Mouse (Mus musculus) myocyte (in vitro differentiated cells): ENCODE data around the gene Arid1b. TPM values are rescaled to one million over a fixed set of nuclear protein-coding genes. Genes with fewer than 3 reads are reported as not detected.
"Not testable (repeated sequence)": the region's sequence is repeated elsewhere in the genome, so short reads cannot be mapped to it uniquely, and the experiment has no call there.

Experiments
- H3K27me3 ChIP-seq: one replicate; pipeline ENCODE4 v1.6.1; 2011; ENCODE audit not compliant: control insufficient read depth, insufficient read depth, insufficient read length
- H3K36me3 ChIP-seq: one replicate; pipeline ENCODE4 v1.6.1; 2011; ENCODE audit not compliant: control insufficient read depth, insufficient read depth
- H3K4me2 ChIP-seq: one replicate; pipeline ENCODE4 v1.6.1; 2011; ENCODE audit warnings: low read depth, control low read depth
- H3K4me3 ChIP-seq: one replicate; pipeline ENCODE4 v1.5.1; 2011; ENCODE audit warnings: mild to moderate bottlenecking, control low read depth, moderate library complexity
- H3K79me2 ChIP-seq: one replicate; pipeline ENCODE4 v1.6.1; 2011; ENCODE audit not compliant: control insufficient read depth, insufficient read depth
- H3ac ChIP-seq: one replicate; pipeline ENCODE4 v1.6.1; 2011; ENCODE audit not compliant: control insufficient read depth, insufficient read length
- CEBPB ChIP-seq: IDR thresholded peaks from 2 replicates; pipeline ENCODE4 v1.6.1; 2011; ENCODE audit warnings: mild to moderate bottlenecking, moderate library complexity; ENCODE audit not compliant: poor library complexity, insufficient read depth, severe bottlenecking
- E2F4 ChIP-seq: IDR thresholded peaks from one replicate; pipeline ENCODE4 v1.6.1; 2011; ENCODE audit warnings: mild to moderate bottlenecking, control low read depth, moderate library complexity; ENCODE audit not compliant: insufficient read depth
- MAX ChIP-seq: IDR thresholded peaks from one replicate; pipeline ENCODE4 v1.6.1; 2011; ENCODE audit warnings: low read depth, mild to moderate bottlenecking, control low read depth
- MYOD1 ChIP-seq, 3 experiments: IDR thresholded peaks; one replicate each; pipeline ENCODE4 v1.6.1; 2011; ENCODE audit warnings: control low read depth in 2 of 3, low read depth in 2 of 3, mild to moderate bottlenecking in 2 of 3, moderate library complexity in 1 of 3; ENCODE audit not compliant: insufficient read length in 2 of 3, control insufficient read depth in 1 of 3
- MYOG ChIP-seq, 3 experiments: IDR thresholded peaks; one replicate each; pipeline ENCODE4 v1.6.1; 2011; ENCODE audit warnings: control low read depth in 2 of 3, low read depth in 2 of 3, mild to moderate bottlenecking in 2 of 3; ENCODE audit not compliant: insufficient read length in 2 of 3, control insufficient read depth in 1 of 3, insufficient read depth in 1 of 3
- POLR2A ChIP-seq: IDR thresholded peaks from one replicate; pipeline ENCODE4 v1.6.1; 2011; ENCODE audit warnings: low read depth, mild to moderate bottlenecking, control low read depth, moderate library complexity; ENCODE audit not compliant: insufficient read length
- POLR2AphosphoS2 ChIP-seq: IDR thresholded peaks from one replicate; pipeline ENCODE4 v1.6.1; 2011; ENCODE audit warnings: low read depth, control low read depth; ENCODE audit not compliant: insufficient read length
- REST ChIP-seq: IDR thresholded peaks from one replicate; pipeline ENCODE4 v1.6.1; 2011; ENCODE audit warnings: mild to moderate bottlenecking, control low read depth, moderate library complexity; ENCODE audit not compliant: insufficient read depth, insufficient read length
- SRF ChIP-seq: IDR thresholded peaks from one replicate; pipeline ENCODE4 v1.6.1; 2011; ENCODE audit warnings: low read depth; ENCODE audit not compliant: control insufficient read depth, insufficient read length
- TCF12 ChIP-seq: IDR thresholded peaks from one replicate; pipeline ENCODE4 v1.6.1; 2011; ENCODE audit warnings: mild to moderate bottlenecking, control low read depth; ENCODE audit not compliant: poor library complexity, insufficient read depth, severe bottlenecking
- TCF3 ChIP-seq: IDR thresholded peaks from one replicate; pipeline ENCODE4 v1.6.1; 2011; ENCODE audit warnings: low read depth, control low read depth; ENCODE audit not compliant: insufficient read length
- USF1 ChIP-seq: IDR thresholded peaks from one replicate; pipeline ENCODE4 v1.6.1; 2011; ENCODE audit warnings: low read depth, mild to moderate bottlenecking, control low read depth, moderate library complexity
- polyA plus RNA-seq: library from polyadenylated mRNA; unstranded; fragments of >200 nt; fragmentation: generic; extraction: Trizol; gene quantifications from one replicate; pipeline ENCODE4 v1.2.1, GENCODE M21; 2012; ENCODE audit warnings: missing spikeins

The Arid1b gene
- polyA plus RNA-seq, 1 experiment = 10.9 TPM

- Histone ChIP-seq H3K4me3 (no peak overlapping the region), H3K36me3 (peaks cover 4% of the 10 kb centered on the region), H3K27me3 (no peaks in the 10 kb centered on the region), H3K79me2 (peaks cover 70% of the 10 kb centered on the region), H3K4me2 (no peak overlapping the region), H3ac (no peak overlapping the region)
- TF ChIP-seq REST (no peak), MYOG (IDR thresholded peaks at IDR 0.05; ENCODE audit: control insufficient read depth in 1 of 3, insufficient read depth in 1 of 3, insufficient read length in 2 of 3, low read depth in 2 of 3) (no peak), POLR2AphosphoS2 (no peak), USF1 (no peak), E2F4 (no peak), TCF3 (no peak), MAX (no peak), SRF (no peak), CEBPB (no peak), POLR2A (no peak), TCF12 (no peak), MYOD1 (IDR thresholded peaks at IDR 0.05; ENCODE audit: control insufficient read depth in 1 of 3, insufficient read length in 2 of 3, low read depth in 2 of 3) (no peak)
These were observed 88.1 kb downstream of the Arid1b start for GRCm38 (mm10) chr17:5082274-5082673.

- H3K4me2 ChIP-seq = no peak overlapping the region
- H3K4me3 ChIP-seq = no peak overlapping the region
- no peak overlapping the region for H3ac ChIP-seq
- no peak for TF ChIP-seq USF1
- no peak for TF ChIP-seq CEBPB
- TF ChIP-seq MYOG (IDR thresholded peaks at IDR 0.05; ENCODE audit: control insufficient read depth in 1 of 3, insufficient read depth in 1 of 3, insufficient read length in 2 of 3, low read depth in 2 of 3) = no peak
- no peak for TF ChIP-seq TCF12
- TF ChIP-seq POLR2A = no peak
- TF ChIP-seq POLR2AphosphoS2 = no peak
- no peak for TF ChIP-seq REST
- no peak for TF ChIP-seq SRF
- no peak for TF ChIP-seq TCF3
- no peak for TF ChIP-seq E2F4
- no peak for TF ChIP-seq MYOD1 (IDR thresholded peaks at IDR 0.05; ENCODE audit: control insufficient read depth in 1 of 3, insufficient read length in 2 of 3, low read depth in 2 of 3)
- no peak for TF ChIP-seq MAX
- H3K36me3 ChIP-seq = peaks cover 4% of the 10 kb centered on the region
- H3K27me3 ChIP-seq = no peaks in the 10 kb centered on the region
- H3K79me2 ChIP-seq = peaks cover 61% of the 10 kb centered on the region
These were observed 89.4 kb downstream of the Arid1b start for GRCm38 (mm10) chr17:5083497-5083896.

GRCm38 (mm10) chr17:5084139-5084538 lies 90.0 kb downstream of the Arid1b start:
- Histone ChIP-seq H3K79me2 (peaks cover 59% of the 10 kb centered on the region), H3K36me3 (peaks cover 4% of the 10 kb centered on the region), H3ac (no peak overlapping the region), H3K4me2 (no peak overlapping the region), H3K27me3 (no peaks in the 10 kb centered on the region), H3K4me3 (no peak overlapping the region)
- TF ChIP-seq MYOG (IDR thresholded peaks at IDR 0.05; ENCODE audit: control insufficient read depth in 1 of 3, insufficient read depth in 1 of 3, insufficient read length in 2 of 3, low read depth in 2 of 3) (no peak), USF1 (no peak), POLR2A (no peak)

GRCm38 (mm10) chr17:5085004-5085403 lies 90.9 kb downstream of the Arid1b start:
- no peak overlapping the region for H3K4me2 ChIP-seq
- no peaks in the 10 kb centered on the region for H3K27me3 ChIP-seq
- TF ChIP-seq POLR2A (no peak), TCF12 (no peak), USF1 (no peak), TCF3 (no peak), REST (no peak), SRF (no peak), E2F4 (no peak), MAX (no peak)
- H3K36me3 ChIP-seq = peaks cover 4% of the 10 kb centered on the region
- H3K79me2 ChIP-seq = peaks cover 59% of the 10 kb centered on the region
- H3ac ChIP-seq = no peak overlapping the region
- no peak overlapping the region for H3K4me3 ChIP-seq

GRCm38 (mm10) chr17:5085942-5086341 lies 91.8 kb downstream of the Arid1b start:
- Histone ChIP-seq H3K4me3 (no peak overlapping the region), H3K27me3 (no peaks in the 10 kb centered on the region), H3K79me2 (peaks cover 63% of the 10 kb centered on the region), H3ac (no peak overlapping the region), H3K4me2 (no peak overlapping the region), H3K36me3 (peaks cover 4% of the 10 kb centered on the region)
- no peak for TF ChIP-seq E2F4
- TF ChIP-seq TCF3 = no peak
- no peak for TF ChIP-seq CEBPB
- TF ChIP-seq REST = no peak
- no peak for TF ChIP-seq SRF
- TF ChIP-seq TCF12 = no peak
- TF ChIP-seq MYOG (IDR thresholded peaks at IDR 0.05; ENCODE audit: control insufficient read depth in 1 of 3, insufficient read depth in 1 of 3, insufficient read length in 2 of 3, low read depth in 2 of 3) = no peak
- no peak for TF ChIP-seq MAX
- no peak for TF ChIP-seq USF1
- TF ChIP-seq POLR2A = no peak
- no peak for TF ChIP-seq MYOD1 (IDR thresholded peaks at IDR 0.05; ENCODE audit: control insufficient read depth in 1 of 3, insufficient read length in 2 of 3, low read depth in 2 of 3)
- TF ChIP-seq POLR2AphosphoS2 = no peak

GRCm38 (mm10) chr17:5088241-5088640 lies 94.1 kb downstream of the Arid1b start:
- H3ac ChIP-seq, H3K36me3 ChIP-seq, H3K4me2 ChIP-seq, H3K27me3 ChIP-seq, H3K4me3 ChIP-seq: not testable (repeated sequence)
- peaks cover 56% of the 10 kb centered on the region for H3K79me2 ChIP-seq
